Mouse (Mus musculus) spleen, postnatal 36 days (tissue): Measurements from ENCODE around the gene A930017K11Rik.

ENCODE experiments used
- DNase-seq, 2 experiments: peaks; one replicate each; pipeline ENCODE4 v3.0.0; 2022; ENCODE audit warnings: low spot score in 2 of 2, mixed read lengths in 1 of 2

Gene A930017K11Rik

DNA sequence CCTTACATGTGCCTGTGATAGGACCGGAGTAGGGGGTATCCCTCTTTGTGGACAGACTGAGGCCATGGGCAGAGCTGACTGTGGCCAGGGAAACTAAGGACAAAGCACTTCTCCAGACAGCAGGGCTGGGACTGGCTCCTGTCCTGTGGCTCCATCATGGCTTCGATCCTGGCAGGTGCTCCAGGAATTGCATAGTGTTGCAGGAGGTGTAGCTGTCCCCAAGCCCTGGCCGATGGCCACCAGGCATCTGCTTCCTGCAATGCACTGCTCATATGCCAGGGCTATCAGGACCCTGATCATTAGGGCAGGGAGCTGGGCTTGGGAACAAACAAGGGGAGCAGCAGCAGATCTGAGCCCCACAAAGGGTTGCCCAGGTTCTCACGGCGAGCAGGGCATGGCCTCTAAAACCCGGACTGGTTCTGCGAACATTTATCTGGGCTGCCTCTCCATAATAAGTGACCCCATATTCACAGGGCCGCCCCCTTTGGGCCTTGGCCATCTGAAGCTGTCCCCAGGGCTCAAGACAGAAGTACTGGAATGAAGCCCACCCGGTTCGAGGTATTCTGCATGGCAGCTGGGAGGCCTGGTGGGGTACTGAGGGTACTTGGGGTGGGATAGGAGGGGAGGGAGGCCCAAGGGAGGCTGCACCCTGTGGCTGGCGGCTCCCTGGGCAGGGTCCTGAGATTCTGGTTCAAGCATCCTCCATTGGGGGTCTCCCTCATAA, 6.6 kb upstream of the A930017K11Rik start:
- DNase-seq: no peak

DNA sequence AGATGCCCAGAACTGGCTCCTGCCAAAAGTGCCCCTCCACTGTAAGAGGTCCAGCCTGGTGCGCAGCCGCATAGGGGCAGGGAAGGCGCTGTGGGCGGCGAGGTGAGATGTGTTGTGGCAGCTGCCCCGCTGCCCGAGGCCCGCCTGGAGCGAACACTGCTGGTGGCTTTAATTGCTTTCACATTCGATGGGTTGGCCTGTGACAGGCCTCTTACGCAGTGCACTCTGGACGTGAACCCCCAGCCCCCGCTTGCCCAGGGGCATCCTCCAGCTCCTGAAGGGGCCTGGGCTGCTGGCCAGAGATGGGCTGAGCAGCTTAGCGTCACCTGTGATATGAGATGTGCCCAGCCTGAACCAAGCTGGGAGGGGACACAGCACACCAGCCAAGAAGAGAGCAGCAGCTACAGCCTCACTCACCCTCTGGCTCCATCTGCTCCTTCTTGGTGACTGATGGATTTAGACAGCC, 5.3 kb upstream of the A930017K11Rik start:
- DNase-seq: no peak

DNA sequence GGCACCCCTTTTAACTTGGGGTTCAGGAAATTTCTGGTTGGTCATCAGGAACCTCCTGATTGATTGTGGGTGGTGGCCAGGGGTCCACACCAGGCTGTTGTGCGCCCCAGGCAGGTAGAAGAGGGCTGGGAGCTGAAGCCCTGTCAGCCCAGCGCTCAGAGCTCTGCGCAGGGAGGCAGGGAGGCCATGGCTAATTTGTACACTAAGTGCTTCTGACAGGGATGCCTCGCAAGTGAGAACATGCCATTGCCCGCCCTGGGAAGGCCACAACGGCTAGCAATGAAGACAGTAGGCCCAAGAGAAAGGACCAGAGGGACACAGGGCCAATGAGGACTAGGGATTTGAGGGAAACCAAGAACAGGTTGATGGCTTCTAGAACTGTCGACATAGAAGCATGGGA, 4.3 kb upstream of the A930017K11Rik start:
- DNase-seq: no peak

DNA sequence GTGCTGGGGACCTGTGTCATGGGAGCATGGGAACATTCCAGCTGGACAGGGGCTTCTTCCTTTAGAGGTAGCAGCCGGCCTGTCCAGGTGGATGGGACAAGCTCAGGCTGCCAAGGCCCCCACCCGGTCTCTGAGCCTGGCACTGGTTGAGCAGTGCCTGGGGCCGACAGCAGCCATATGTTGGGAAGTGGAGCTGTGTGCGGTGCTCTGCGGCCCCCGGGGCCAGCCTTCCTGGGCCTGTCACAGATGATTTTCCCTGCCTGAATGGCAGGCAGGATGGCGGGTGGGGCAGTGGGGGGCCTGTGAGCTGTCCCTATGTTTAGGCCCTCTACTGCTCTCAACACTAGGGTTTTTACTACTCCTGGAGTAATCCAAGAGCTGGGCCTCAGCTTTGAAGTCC, 3.8 kb upstream of the A930017K11Rik start:
- DNase-seq: no peak

DNA sequence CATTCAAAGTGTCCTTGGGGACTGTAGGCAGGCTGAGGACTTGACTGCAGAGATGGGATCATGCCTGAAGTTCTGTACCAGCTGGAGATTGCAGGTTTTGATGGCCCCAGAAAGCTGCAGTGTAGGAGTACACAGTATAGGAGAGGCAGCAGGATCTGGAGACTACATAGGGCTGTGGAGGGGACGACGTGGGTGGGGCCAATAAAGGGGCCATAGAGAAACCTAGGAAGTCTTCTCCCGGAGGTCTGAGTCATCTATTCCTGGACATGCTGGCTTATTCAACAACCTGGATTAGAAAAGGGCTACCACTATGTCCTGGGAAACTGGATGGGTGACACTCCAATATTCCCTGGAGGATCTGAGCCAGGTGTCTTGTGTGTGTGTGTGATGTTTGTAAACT, 3.4 kb upstream of the A930017K11Rik start:
- DNase-seq: no peak

DNA sequence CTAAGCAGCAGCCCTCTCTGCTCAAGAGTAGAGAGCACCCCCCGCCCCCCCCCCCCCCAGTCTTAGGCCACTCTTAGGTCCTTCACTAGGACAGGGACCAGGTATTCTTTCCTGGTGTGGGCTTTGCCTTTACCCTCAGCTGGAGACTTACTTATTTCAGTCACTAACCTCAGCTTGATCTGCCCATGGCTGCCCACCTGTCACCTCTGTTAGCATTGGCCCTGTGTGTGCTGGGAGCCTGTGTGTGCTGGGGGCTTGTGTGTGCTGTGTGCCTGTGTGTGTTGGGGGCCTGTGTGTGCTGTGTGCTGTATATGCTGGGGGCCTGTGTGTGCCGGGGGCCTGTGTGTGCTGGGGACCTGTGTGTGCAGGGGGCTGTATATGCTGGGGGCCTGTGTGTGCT, 2.3 kb upstream of the A930017K11Rik start:
- DNase-seq: no peak

DNA sequence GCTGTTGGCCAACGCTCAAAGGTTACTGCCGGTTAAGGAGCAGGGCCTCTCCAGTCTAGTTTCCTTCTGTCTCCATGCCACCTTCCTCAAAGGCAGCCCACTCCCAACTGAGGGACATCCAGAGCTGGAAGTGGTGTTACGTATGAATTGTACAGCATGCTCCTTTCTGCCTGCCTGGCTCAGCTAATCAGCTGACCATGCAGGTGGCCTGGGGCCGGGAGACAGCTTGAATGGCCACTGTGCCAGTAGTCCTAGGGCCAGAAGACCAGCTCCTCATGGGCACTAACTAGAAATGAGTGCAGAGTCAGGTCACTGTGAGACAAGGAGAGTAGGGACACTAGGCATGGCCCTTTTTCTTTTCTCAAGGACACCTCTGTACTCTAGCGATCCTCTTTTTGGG, 796 bp upstream of the A930017K11Rik start:
- DNase-seq: no peak

DNA sequence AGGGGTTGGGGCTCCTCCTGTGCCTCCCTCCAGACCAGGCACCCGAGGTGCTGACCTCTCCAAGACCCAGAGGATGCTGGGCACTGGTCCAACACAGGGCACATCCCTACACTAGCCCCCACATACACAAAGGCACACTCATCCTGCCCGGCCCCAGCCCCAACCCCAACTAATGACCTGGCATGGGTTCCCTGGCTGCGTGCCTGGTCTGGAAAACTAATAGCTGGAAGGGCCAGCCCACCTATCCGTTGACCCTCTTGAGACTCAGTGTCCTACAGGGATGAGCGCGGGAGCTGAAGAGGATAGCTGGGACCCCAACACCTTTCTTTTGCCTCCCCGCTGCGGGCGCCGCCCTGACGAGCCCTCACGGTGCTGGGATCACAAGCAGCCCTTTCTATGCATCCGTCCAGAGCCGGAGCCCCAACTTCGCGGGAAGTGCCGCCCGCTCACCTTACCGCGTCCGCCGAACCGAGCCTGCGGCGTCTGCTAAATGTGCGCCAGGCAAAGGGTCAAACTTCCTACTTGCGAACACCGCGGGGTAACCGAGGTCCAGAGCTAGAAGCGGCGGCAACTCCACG, 1.1 kb downstream of the A930017K11Rik start:
- DNase-seq: no peak

DNA sequence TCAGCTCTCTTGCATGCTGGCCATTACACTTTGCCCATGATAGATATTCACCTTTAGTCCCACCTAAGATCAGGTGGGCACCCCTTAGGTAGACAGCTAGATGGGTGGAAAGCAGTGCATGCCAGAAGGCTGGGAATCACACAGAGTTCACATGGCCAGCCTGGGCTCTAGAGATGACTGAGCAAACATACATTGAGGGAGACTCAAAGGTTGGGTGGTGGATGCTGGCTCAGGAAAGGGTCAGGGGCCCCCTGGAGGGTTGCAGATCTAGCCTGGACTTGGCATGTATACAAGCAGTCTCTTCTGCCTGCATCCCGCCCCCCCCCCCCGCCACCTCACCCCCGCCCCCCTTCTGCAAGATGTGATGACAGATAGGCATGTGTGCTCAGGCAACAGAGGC, 1.7 kb downstream of the A930017K11Rik start:
- DNase-seq: no peak

DNA sequence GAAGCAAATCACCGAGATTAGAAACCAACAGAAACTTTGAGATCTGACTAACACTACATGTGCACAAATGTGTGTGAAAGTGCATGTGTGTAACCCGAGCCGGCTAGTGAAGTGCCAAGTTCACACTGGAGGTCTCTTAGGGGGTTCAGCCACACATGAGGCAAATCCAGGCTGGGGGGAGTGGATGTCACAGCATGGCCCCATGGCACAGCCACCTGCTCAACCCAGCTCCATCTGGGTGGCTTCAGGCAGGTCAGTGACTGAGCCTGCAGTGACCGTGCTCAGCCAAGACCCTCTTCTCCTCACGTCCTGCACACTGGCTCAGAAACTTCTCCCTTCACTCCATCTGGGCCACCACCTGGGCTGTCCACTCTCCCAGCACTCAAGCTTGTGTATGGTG, 2.4 kb downstream of the A930017K11Rik start:
- DNase-seq: no peak

DNA sequence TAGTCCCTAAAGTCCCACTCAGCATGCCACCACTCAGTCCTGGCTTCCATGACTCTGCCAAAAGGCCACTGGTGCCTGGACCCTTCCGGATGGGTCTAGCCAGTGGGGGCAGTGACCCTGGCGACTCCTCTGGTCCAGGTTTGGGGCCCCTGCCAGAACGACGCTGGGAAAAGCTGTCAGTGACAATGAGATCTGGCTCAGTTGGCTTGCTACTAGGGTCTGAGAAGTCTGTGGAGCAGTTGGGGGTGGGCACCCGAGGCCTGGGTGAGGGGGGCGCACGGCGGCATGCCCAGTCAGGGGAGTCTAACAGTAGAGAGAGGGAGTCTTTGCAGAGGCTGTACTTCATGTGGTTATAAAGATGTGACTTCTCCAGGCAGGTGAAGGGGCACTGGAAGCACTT, 4.3 kb downstream of the A930017K11Rik start:
- DNase-seq: no peak

DNA sequence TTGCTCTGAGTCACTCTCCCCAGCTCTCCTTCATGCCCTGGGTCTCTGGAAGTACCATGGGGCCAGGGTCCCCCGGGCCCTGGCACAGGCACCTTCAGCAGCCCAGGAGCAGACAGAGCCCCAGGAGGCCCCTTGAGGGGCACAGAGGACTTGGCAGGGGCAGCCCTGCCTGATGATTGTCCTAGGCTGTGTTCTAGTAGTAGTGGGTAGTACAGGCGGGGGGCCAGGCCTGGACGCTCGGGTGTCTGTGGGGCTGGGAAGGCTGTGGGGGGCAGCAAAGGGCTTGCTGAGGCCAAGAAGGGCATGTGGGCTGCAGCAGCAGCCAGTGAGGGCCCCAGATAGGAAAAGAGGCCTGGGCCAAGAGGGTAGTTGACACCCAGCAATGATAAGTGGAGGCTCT, 4.8 kb downstream of the A930017K11Rik start:
- no peak for DNase-seq

DNA sequence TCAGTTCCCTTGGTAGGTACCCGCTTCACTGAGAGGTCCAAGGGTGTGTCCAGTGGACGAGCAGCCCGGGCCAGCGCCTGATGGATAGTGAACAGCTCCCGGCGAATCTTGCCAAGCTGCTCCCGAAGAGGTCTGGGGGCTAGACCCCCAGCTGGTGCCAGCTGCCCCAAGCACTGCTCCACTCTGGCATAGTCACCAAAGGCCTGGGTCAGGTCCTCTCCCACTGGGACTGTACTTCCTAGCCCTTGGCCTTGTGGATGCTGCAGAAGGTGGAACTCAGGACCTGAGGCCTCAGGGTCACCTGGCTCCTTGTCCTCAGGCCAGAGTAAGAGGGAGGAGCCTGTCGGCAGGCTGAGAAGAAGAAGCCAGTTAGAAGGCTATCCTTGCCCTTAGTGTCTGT, 5.5 kb downstream of the A930017K11Rik start:
- DNase-seq: no peak

DNA sequence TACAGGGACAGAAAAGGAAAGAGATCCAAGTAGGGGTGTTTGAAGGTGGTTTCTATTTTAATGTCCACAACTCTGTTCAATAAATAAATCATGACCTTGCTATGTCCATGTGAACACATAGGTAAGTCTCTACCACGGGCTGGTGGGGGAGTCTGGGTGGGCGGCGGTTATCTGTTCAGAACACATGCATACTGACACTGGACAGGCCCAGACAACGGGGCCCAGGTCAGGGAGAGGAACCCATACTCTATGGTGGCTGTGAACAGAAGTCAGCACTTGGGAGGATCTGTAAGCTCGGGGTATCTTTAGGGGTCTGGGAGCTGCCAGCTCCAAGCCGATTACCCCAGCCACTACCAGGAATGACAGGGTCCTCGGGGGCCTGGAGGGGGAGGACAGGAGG, 6.0 kb downstream of the A930017K11Rik start:
- no peak for DNase-seq

DNA sequence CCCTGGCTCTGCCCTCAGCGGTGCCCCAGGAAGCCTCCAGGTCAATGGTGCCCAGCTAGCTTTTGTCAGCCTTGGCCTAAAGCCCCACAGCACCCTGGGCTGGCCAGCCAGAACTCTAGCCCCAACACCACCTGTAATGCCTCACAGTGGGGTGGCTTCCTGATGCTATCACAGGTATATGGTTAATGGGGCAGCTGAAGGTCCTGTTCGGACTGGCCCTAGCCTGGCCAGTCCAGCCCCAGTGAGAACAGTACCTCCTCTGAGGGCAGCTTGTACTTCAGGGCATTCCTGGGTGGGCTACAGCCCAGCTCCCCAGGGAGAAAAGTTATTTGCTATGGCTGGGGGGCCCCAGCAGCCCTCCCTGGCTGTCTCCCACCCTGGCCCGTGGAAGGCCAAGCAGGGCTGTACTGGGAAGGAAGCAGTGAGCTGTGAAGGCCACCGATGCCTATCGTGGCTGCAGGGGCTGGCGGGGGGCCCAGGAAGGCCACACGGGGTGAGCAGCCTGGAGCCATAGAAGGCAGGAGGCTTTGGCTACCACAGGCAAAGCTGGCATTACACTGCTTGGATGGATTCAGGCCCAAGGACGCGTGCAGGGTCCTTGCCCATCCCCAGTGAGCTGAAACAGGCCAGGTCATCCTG, 6.7 kb downstream of the A930017K11Rik start:
- DNase-seq: no peak

DNA sequence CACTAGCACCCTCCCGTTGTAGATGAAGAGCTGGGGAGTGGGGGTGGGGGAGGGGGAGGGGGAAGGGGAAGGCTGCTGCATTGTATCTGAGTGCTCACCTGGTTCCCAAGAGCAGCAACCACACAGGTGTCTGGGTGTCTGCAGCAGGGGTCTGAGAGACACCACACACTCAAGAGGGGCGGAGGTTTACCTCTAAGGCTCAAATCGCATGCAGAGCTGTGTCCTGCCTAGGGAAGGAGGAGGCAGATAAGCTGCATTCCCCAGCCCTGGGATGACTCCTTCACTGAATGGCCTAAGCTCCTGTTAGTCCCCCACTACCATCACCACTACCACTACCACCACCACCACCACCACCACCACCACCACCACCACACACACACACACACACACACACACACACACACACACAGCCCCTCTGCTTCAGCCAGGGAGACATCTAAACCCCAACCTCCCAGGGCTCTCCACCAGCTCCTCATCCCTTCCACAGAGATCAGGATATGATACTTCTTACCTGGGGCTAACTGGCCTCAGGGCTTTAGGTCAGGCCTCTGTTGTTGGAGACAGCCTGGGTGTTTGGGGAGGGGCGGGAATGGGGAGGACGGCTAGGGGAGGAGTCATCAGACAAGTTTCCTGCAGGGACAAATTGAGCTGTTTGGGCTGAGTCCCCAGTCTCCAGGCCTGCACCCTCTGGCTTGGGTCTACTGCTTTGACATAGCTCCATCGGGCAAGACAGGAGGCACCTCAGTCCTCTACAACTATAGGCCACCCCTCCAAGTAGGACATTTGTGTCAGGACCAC, 7.8 kb downstream of the A930017K11Rik start, which contains the start of the genes Pigq and Nhlrc4:
TSS of gene Pigq (minus strand) at position 571 of the 798 bp plus-strand sequence.
TSS of gene Nhlrc4 (minus strand) at position 596 of the 798 bp plus-strand sequence.
- DNase-seq: peak; percentile 31 to 60

DNA sequence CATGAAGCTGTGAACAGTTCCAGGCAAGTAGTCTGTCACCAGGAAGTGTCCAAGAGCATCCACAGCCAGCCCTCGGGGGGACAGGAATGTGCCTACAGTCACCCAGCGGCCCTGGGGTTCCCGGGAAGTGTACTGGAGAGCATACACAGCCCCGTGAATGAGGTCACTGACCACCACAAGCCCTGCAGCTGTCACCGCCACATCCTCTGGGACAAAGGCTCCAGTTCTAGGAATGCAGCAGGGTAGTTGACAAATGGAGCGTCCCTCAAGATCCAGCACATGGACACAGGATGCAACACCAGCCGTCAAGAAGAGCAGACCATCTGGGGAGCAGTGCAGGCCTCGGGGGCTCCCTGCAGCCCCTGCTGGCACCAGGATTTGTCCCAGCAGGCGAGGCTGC, 8.6 kb downstream of the A930017K11Rik start:
- DNase-seq: no peak

DNA sequence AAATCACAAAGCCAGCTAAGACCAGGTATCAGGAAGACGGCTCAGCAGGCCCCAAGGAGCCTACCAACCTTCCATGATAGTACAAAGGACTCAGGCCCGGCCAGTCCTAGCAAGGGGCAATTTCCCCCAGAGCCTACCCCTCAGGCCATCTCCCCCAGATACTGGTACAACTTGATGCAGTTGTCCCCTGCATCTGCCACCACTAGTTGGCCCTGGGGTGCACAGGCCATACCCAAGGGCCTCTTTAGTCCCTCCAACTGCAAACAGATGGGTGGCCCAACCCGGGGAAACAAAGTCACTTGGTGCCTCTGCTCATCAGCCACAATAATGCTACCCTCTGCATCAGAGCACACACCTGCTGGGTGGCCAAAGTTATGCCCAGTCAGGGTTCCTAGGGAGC, 9.1 kb downstream of the A930017K11Rik start:
- DNase-seq: no peak

DNA sequence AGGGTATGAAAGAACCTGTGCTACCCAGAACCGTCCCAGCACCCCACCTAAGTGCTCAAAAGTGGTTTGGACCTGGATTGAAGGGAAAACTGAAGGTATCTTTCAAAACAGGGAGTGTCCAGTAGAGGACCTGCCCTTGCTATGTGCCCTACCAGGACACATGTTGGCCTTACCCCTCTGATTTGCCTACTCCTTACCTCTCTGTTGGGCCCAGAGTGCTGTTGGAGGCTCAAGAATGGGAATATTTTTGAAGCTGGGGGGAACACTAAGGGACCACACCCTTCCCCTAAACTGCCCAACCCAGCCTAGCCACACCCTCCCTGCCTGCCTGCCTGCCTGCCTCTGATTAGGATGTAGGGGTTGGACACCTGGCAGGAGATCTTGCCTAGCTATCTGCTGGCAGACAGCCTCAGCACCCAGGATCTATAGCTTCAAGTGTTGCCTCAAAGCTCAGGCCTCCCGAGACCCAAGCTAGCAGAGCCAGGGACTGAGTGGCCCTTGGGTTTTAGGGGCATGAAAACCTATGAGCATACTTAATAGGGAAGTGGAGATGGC, 9.7 kb downstream of the A930017K11Rik start:
- peak; percentile 75 to 85 for DNase-seq

DNA sequence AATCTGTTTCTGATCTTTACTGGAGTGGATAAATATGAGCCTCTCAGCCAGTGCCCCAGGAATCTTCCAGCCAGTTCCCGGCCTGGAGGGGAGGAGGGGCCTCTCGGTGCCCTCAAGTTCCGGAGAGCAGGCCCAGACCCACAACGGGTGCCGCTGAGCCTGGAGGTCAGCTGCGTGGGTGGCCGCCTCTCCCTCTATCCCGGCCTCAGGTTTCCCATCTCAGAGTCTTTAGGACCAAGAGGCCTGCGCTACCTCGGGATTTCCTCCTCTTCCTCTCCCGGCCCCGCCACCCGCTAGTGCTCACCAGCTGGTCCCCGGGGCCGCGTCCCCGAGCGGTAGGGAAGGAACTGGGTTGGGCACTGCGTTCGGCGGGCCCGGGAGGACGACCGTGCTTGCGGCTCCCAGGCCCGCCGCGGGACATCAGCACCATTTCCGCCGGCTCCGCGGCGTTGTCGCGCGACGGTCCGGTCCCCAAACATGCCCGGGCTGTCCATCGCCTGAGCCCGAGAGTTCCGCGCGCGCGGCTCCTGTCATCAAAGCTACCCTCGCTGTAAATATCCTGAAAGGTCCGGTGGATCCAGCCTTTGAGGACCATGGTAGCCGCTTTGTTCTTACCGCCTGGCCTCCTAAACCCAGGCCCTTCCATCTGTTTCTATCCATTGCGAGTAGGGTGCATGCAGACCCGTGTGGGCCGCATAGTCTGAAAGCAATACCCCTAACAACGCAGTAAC, 10.7 kb downstream of the A930017K11Rik start:
- DNase-seq: peak; percentile 61 to 69

DNA sequence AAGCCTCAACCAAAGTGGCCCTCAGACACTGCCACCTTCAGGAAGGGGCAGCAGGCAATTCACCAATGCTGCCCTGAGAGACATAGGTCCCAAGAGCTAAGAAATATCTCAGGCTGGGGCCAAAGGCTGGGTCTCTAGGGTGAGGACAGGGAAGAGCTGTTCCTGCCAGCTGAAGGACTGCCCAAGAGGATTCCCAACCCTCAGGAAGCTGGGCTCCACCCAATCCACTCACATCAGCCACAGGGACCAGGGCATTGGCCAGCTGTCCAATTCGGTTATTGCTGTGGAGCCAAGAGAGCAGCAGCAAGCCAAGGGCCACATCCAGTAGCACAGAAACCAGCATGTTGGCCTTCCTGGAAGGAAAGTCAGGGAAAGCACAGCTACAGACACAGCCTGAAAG, 17.8 kb downstream of the A930017K11Rik start:
- no peak for DNase-seq
